Mouse (Mus musculus): ENCODE results near the gene Ropn1. TPM values are rescaled to one million over a fixed set of nuclear protein-coding genes. Genes with fewer than 3 reads are reported as not detected.
"Not testable (repeated sequence)": the region's sequence is repeated elsewhere in the genome, so short reads cannot be mapped to it uniquely, and the experiment has no call there.

Gene Ropn1
- polyA plus RNA-seq, 1 experiment from 2014 or later = 0.45 TPM

DNA sequence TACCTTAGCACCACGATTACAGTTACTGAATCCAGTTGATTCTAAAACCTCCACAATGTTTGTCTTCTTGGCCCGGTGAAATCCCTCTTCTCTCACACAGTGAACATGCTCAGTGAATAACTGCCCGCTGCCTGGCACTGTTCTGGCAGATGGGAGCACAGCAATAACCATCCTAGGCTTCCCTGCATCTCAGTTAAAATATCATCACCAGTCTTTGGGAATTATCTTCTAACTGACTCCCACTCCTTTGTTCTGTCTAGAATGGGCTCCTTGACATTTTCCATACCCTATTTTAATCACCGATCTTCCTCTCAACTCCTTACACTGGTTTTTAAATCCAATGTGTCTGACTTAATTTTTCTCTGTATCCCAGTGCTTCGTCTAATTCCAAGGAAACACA lies 3.3 kb downstream of the Ropn1 start:
- Histone ChIP-seq H3K4me2 (no peak overlapping the region), H3K36me3 (no peaks in the 10 kb centered on the region), H3K4me3 (no peak overlapping the region), H3K4me1 (peaks cover 3% of the 10 kb centered on the region), H3K27me3 (replicated peaks) (peaks cover 11% of the 10 kb centered on the region), H3K9ac (no peak overlapping the region), H3K9me3 (no peaks in the 10 kb centered on the region), H3K27ac (replicated peaks) (no peak overlapping the region)
- ATAC-seq (ENCODE audit: extremely low read depth, insufficient number of reproducible peaks, low FRiP score, low TSS enrichment) = no peak
- 77% methylated on average over 5 of the region's 5 CpGs for WGBS

DNA sequence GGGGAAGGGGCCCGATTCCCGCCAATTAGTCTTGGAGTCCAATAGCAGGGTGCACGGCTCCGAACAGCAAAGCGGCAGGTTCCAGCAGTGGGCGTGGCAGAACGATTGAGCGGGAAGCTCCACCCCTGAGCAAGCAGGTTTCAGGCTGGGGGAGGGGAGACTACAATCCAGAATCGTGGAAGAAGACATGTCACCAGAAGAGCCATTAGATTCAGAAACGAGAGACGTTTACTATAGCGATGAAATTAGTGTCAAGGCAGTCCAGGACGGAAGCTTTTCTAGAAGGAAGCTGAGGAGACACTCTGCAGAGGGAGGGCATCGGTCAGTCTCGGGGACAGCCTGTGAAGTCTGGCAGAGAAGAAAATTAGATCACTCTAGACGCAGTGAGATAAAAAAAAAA lies 7.8 kb downstream of the Ropn1 start:
- not testable (repeated sequence) for H3K27ac ChIP-seq (replicated peaks); H3K36me3 ChIP-seq; ATAC-seq (ENCODE audit: extremely low read depth, insufficient number of reproducible peaks, low FRiP score, low TSS enrichment); H3K9me3 ChIP-seq
- WGBS = 6% methylated on average over 16 of the region's 16 CpGs
- Histone ChIP-seq H3K27me3 (replicated peaks) (peaks cover 12% of the 10 kb centered on the region; the same call in 1 of the 2 replicates), H3K4me3 (peak overlapping the region; percentile 49), H3K4me1 (peaks cover 10% of the 10 kb centered on the region), H3K4me2 (peak overlapping the region; percentile 74), H3K9ac (peak overlapping the region; percentile 63)

DNA sequence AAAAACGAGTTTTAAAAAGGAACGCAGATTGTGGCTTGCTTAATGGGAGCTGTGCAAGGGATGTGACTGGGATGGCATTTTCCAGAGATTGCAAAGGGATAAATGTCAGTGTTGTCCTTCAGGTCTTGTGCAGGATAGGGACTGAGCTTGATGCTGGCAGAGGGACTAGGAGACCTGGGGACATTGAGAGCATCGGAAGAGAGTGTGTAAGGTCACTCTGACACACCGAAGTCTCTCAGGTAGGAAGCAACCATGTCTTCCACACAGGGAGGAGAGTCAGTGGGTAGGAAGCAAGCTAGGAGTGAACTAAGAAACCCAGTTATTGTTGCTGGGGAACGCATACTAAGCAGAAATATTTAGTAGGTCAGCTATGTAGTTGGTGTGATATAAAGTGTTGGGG lies 8.3 kb downstream of the Ropn1 start:
- no peak for ATAC-seq (ENCODE audit: extremely low read depth, insufficient number of reproducible peaks, low FRiP score, low TSS enrichment)

DNA sequence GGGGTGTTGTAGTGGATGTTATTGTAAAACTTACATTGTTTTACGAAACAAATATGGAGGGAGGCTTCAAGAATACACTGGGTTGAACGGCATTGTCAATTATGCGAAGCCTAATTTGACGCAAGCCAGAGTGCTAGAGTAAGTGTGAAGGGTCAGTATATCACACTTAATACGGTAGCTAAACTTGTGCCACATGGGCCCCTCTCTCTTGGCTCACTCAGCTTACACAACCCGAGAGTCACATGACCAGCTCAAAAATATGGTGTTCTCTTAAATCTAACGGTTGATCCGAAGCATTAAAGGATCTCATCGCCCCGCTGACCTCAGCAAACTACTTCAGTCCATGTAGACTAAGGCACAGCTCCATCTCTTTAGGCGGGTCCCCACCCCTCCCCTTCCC lies 8.7 kb downstream of the Ropn1 start:
- peak overlapping the region; percentile 63; the same call in 1 of the 2 replicates for H3K9ac ChIP-seq
- 33% methylated on average over 11 of the region's 11 CpGs for WGBS
- H3K27me3 ChIP-seq (replicated peaks) = peaks cover 12% of the 10 kb centered on the region; the same call in 1 of the 2 replicates
- peak overlapping the region; percentile 74 for H3K4me2 ChIP-seq
- no peaks in the 10 kb centered on the region for H3K36me3 ChIP-seq
- ATAC-seq (ENCODE audit: extremely low read depth, insufficient number of reproducible peaks, low FRiP score, low TSS enrichment) = no peak
- peak overlapping the region; percentile 49 for H3K4me3 ChIP-seq
- peaks cover 10% of the 10 kb centered on the region for H3K4me1 ChIP-seq
- H3K27ac ChIP-seq (replicated peaks) = no peak overlapping the region
- no peaks in the 10 kb centered on the region for H3K9me3 ChIP-seq

More for the DNA sequence above, 8.3 kb downstream of the Ropn1 start:
- H3K9ac ChIP-seq = peak overlapping the region; percentile 63
- no peaks in the 10 kb centered on the region for H3K9me3 ChIP-seq
- H3K4me2 ChIP-seq = peak overlapping the region; percentile 74
- H3K36me3 ChIP-seq = no peaks in the 10 kb centered on the region
- H3K4me3 ChIP-seq = peak overlapping the region; percentile 49
- peaks cover 12% of the 10 kb centered on the region; the same call in 1 of the 2 replicates for H3K27me3 ChIP-seq (replicated peaks)
- H3K4me1 ChIP-seq = peaks cover 10% of the 10 kb centered on the region
- H3K27ac ChIP-seq (replicated peaks) = no peak overlapping the region
- WGBS = 25% methylated on average over 5 of the region's 5 CpGs

DNA sequence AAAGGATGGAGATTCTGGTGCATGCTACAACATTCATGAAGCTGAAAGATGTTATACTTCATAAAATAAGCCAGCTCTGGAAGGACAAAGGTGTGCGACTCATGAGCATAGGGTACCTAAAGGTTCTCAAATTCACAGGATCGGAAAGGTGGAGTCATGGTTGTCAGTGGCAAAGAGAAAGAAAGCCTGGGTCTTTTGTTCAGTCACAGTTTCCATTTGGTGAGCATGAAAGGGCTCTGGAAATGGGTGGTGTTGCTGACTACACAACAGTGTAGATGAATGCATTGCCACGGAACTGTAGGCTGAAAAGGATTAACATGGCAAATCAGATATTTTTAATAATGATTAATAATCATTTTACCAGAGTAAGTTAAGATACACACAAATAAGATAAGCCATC lies 14.8 kb downstream of the Ropn1 start:
- Histone ChIP-seq H3K9ac (no peak overlapping the region), H3K36me3 (no peaks in the 10 kb centered on the region), H3K4me2 (no peak overlapping the region), H3K27me3 (replicated peaks) (peaks cover 32% of the 10 kb centered on the region), H3K9me3 (no peaks in the 10 kb centered on the region), H3K4me3 (no peak overlapping the region), H3K4me1 (peaks cover 13% of the 10 kb centered on the region), H3K27ac (replicated peaks) (no peak overlapping the region)
- no peak for ATAC-seq (ENCODE audit: extremely low read depth, insufficient number of reproducible peaks, low FRiP score, low TSS enrichment)
- 81% methylated on average over 3 of the region's 3 CpGs for WGBS

DNA sequence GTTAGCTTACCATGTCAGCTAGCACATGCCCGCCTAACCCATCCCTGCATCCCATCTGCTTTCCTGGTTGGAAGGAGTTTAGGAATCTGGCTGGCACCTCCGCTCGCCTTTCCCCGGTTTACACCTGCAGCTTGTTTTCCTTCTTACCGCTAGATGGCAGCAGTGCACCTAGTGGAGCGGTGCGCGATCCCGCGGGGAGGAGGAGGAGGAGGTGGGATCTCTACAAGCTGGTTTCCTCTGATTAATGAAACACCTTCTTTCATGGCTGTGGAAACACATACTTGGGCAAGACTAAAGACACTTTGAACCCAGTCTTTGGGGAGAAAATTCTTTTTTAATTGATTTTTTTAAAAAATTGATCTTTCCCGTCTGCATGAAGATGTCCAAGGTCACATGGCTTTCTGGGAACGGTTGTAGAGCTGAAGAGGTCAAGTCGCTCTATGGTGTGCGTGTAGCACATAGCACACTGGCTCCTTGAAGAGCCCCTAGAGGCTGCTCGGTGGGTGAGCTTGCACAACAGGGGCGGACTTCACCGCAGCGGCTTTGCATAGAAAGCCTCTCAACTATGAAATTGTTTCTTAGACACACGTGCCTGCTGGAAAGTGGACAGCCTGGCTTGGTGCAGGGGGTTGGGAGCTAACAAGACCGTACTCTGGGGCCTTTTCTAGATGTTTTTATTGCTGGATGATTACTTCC lies 17.5 kb downstream of the Ropn1 start:
- Histone ChIP-seq H3K36me3 (no peaks in the 10 kb centered on the region), H3K4me3 (peak overlapping the region; percentile 37), H3K27me3 (replicated peaks) (peaks cover 24% of the 10 kb centered on the region), H3K27ac (replicated peaks) (no peak overlapping the region), H3K4me1 (peaks cover 28% of the 10 kb centered on the region), H3K9me3 (no peaks in the 10 kb centered on the region), H3K9ac (peak overlapping the region; percentile 52), H3K4me2 (peak overlapping the region; percentile 67)
- WGBS = 9% methylated on average over 20 of the region's 20 CpGs
- peak; percentile 42; the same call in 1 of the 2 replicates for ATAC-seq (ENCODE audit: extremely low read depth, insufficient number of reproducible peaks, low FRiP score, low TSS enrichment)

DNA sequence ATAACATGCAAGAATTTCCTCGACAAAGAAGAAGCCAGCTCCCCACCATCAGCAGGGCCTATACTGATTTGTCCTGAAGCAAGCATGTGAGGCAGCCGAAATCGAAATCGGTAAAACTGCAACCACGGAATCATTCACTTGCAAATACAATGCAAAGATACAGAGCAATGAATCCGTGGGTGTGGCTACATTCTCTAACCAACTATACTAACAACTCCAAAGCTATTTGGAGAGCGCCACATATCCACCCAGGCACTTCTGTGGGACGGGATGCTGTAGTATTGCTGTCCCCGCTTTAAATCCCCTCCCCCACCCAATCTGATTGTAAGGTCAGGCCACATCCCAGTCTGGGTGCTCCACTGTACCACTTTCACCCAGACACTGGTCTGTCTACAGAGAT lies 18.6 kb downstream of the Ropn1 start:
- no peak overlapping the region for H3K4me3 ChIP-seq
- no peak overlapping the region for H3K4me2 ChIP-seq
- H3K27me3 ChIP-seq (replicated peaks) = peaks cover 24% of the 10 kb centered on the region
- no peaks in the 10 kb centered on the region for H3K36me3 ChIP-seq
- H3K27ac ChIP-seq (replicated peaks) = no peak overlapping the region
- H3K9me3 ChIP-seq = no peaks in the 10 kb centered on the region
- H3K4me1 ChIP-seq = peaks cover 28% of the 10 kb centered on the region
- no peak overlapping the region for H3K9ac ChIP-seq
- ATAC-seq (ENCODE audit: extremely low read depth, insufficient number of reproducible peaks, low FRiP score, low TSS enrichment) = no peak
- 62% methylated on average over 9 of the region's 9 CpGs for WGBS

DNA sequence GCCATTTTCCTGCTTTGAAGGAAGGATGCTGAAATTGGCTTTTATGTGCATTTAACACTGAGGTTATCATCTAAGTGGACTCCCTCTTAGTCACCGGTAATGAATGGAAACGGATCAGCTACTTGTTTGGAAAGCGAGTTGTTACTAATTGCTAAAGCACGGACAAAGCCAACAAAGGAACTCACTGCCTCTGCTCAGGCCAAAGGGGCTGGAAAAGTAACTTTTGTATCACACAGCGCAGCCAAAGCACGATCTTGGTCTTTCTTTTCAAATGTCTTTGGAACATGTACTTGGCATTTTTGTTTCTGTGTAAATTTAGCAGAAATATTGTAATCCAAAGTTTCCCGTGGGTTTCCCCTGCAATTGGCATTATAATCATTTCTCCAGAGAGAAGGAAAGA lies 22.2 kb downstream of the Ropn1 start:
- ATAC-seq (ENCODE audit: extremely low read depth, insufficient number of reproducible peaks, low FRiP score, low TSS enrichment) = no peak
- Histone ChIP-seq H3K9ac (no peak overlapping the region), H3K4me1 (peaks cover 28% of the 10 kb centered on the region), H3K27ac (replicated peaks) (no peak overlapping the region), H3K4me2 (no peak overlapping the region), H3K9me3 (no peaks in the 10 kb centered on the region), H3K36me3 (no peaks in the 10 kb centered on the region), H3K4me3 (no peak overlapping the region), H3K27me3 (replicated peaks) (peaks cover 14% of the 10 kb centered on the region)
- WGBS = 75% methylated on average over 7 of the region's 7 CpGs

DNA sequence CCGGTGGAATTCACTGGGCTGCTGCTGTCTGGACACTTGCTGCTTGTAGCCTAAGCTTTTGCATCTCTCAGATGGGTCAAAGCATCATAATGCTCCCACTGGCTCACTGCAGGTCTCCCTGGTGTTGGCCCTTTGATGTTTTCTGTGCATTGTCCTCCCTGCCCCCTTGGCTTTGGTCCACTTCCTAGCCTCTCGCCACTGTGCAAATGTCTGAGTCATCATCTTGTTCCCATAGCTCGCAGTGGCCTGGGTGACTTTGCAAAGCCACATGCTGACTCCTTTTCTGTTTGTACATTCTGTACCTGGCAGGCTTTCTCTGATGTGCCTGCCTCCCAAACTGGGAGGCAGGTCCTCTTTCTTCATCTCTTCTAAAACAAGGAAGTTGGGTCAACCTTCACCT lies 23.1 kb downstream of the Ropn1 start:
- H3K4me2 ChIP-seq = no peak overlapping the region
- ATAC-seq (ENCODE audit: extremely low read depth, insufficient number of reproducible peaks, low FRiP score, low TSS enrichment) = no peak
- no peaks in the 10 kb centered on the region for H3K36me3 ChIP-seq
- no peak overlapping the region for H3K4me3 ChIP-seq
- no peaks in the 10 kb centered on the region for H3K9me3 ChIP-seq
- H3K9ac ChIP-seq = no peak overlapping the region
- 57% methylated on average over 3 of the region's 3 CpGs for WGBS
- H3K27me3 ChIP-seq (replicated peaks) = peaks cover 9% of the 10 kb centered on the region
- no peak overlapping the region for H3K27ac ChIP-seq (replicated peaks)
- H3K4me1 ChIP-seq = peaks cover 21% of the 10 kb centered on the region

DNA sequence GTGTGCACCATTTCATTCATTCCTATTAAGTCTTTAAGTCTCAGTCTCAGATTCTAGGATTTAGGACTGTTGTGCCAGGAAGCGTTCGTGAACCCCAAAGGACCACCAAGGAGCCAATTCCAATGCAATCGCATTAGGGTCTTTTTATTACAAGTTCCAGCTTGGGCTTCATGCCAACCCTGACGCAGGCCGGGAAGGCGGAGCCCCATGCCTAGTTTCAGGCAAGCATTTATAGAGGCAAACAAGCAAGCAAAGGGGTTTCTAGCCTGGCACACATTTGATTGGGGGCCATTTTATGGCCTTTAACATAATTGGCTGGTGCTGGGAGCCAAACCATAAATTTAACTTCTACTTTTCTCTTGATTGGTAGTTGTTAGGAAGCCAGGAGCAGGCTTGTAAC lies 24.6 kb downstream of the Ropn1 start:
- Histone ChIP-seq H3K4me3 (no peak overlapping the region), H3K27me3 (replicated peaks) (no peaks in the 10 kb centered on the region), H3K27ac (replicated peaks) (no peak overlapping the region), H3K4me1 (peaks cover 15% of the 10 kb centered on the region), H3K36me3 (no peaks in the 10 kb centered on the region), H3K9me3 (no peaks in the 10 kb centered on the region), H3K4me2 (no peak overlapping the region), H3K9ac (no peak overlapping the region)
- 87% methylated on average over 6 of the region's 6 CpGs for WGBS
- ATAC-seq (ENCODE audit: extremely low read depth, insufficient number of reproducible peaks, low FRiP score, low TSS enrichment) = no peak

DNA sequence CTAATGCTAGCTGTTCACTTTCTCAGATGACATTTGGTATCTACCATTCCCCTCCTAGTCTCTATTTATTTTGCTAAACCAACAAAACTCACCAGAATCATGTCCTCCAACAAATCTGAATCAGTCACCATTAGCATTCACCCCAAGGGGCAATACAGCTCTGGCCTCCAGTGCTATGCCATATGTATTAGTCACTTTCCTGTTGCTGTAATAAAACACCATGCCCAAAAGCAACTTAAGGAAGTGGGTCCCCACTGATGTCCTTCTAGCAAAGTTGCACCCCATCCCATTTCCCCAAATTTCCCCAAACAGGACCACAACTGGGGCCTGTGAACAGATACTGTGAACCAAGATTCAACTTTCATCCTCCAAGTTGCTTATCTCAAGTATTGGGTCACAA lies 32.1 kb downstream of the Ropn1 start:
- Histone ChIP-seq H3K9me3 (no peaks in the 10 kb centered on the region), H3K27me3 (replicated peaks) (no peaks in the 10 kb centered on the region), H3K4me2 (no peak overlapping the region), H3K9ac (no peak overlapping the region), H3K27ac (replicated peaks) (no peak overlapping the region), H3K36me3 (no peaks in the 10 kb centered on the region), H3K4me3 (no peak overlapping the region), H3K4me1 (no peaks in the 10 kb centered on the region)
- no peak for ATAC-seq (ENCODE audit: extremely low read depth, insufficient number of reproducible peaks, low FRiP score, low TSS enrichment)

DNA sequence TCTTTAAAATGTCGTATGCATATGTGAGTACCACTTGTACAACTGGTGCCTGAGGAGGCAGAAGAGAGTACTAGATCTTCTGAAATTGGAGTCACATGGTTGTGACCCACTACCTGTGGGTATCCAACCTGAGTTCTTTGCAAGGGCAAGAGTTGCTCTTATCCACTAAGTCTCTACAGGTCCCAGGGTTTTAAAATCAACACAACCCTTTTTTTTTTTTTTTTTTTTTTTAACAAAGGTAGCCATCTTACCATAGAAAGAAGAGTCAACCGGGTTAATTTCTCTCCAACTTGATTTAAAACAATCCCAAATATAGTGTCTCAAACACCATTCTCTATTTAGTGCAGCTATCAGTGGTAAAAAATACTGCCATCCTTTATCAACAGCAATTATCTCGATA lies 40.2 kb downstream of the Ropn1 start:
- no peak for ATAC-seq (ENCODE audit: extremely low read depth, insufficient number of reproducible peaks, low FRiP score, low TSS enrichment)
- Histone ChIP-seq H3K9me3 (no peaks in the 10 kb centered on the region), H3K27ac (replicated peaks) (peak overlapping the region; percentile 75; the same call in 1 of the 2 replicates), H3K4me2 (peak overlapping the region; percentile 93; the same call in 1 of the 2 replicates), H3K4me3 (peak overlapping the region; percentile 71), H3K27me3 (replicated peaks) (no peaks in the 10 kb centered on the region), H3K36me3 (no peaks in the 10 kb centered on the region), H3K9ac (no peak overlapping the region), H3K4me1 (peaks cover 14% of the 10 kb centered on the region)
- WGBS = 64% methylated on average over 3 of the region's 3 CpGs
